Mouse (Mus musculus): ENCODE measurements at regions not wholly inside any gene's neighbourhood (a gene's known extent, or its start where the extent isn't known, plus 50 kb on each side); places are given as distances from the start of the nearest gene placed in this dataset.
A peak's percentile ranks its signal among the peaks of the same experiment; 100 is the strongest.

DNA sequence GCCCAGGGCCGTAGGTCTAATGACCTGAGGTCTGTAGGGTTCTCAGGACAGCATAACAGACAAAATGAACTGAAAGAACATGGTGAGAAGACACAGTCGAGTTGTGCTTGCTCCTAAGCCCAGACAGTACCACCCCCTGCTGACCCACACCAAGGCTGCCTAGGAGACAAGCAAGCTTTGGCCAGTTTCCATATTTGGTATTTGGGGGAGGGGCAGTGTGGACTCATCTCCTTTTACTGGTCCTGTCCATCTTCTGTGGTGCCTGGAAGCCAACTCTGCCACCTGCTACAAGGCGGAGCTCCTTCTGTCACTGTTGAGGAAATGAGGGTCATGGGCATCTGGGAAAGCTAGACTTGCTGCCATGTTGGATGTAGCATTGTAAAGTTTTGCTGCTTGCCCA is 68.9 kb downstream of the Tex29 start:
- no peak for DNase-seq
- intact Hi-C loops (cut with DNase I), result no loop called here

DNA sequence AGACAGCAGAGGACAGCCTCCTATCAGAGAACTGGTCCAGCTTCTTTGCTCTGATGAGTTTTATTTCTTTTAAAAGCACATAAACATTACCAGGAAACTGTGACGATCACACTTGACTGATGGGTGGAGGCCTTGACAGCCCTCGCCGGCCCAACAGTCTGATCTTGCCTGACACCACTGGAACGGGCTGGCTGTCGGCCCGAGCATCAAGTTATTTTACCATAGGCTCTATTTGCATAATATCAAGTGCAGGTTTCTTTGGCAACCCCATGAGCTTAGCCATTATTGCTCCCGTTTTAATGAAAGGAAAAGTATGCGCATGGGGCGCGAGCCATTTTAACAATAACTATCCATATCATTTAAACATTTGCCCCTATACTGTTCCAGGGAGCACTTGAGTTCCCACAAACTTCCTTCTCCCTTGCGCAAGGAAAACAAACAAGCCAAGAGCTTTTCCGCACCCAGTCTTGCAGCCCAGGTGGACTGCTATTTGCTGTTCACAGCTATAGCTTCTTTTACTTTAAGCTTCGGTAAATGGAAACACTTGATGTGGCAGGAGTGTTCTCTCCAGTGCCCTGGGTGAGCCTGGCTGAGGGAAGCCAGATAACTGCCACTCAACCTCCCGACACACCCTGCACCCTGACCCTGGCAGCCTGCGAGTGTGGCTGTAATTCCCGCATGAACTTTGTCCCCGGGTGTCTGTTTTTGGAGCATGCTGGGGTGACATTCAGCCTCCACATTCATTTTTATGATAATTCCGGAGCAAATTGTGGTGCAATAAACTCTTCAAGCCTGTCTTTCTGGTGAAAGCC is 71.6 kb downstream of the Tex29 start:
- no peak for DNase-seq
- intact Hi-C loops (cut with DNase I), result no loop called here

DNA sequence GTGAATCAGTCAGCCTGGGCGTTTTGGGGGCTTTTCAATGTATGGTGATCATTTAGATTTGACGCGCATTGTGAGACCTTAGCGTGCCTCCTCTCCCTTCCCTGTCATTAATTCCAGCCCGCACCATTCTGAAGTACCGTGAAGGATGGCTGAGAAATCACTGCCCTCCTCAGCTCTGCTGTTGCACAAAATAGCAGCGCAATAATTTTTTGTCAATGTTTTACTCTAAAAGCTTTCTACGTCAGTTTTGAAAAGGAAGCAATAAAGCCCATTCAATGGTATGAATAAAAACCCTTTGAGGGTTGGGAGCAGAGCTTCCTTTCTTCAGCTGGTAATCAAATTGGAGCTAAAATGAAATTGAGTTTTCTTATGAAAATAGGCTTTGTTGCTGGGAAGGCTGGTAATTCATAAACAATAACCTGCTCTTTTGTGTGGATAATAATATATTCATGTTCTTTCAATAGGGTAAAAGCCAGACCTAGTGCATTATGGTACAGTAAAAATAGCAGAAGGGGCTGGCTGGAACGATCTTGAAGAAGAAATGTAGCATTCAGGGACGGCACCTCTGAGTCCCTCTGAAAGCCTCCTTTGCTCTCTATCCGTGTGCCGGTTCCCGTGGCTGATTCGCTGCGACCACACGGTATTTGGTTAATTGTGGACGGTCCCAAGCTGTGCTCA is 72.3 kb downstream of the Tex29 start:
- intact Hi-C loops (cut with DNase I), result no loop called here
- no peak for DNase-seq

DNA sequence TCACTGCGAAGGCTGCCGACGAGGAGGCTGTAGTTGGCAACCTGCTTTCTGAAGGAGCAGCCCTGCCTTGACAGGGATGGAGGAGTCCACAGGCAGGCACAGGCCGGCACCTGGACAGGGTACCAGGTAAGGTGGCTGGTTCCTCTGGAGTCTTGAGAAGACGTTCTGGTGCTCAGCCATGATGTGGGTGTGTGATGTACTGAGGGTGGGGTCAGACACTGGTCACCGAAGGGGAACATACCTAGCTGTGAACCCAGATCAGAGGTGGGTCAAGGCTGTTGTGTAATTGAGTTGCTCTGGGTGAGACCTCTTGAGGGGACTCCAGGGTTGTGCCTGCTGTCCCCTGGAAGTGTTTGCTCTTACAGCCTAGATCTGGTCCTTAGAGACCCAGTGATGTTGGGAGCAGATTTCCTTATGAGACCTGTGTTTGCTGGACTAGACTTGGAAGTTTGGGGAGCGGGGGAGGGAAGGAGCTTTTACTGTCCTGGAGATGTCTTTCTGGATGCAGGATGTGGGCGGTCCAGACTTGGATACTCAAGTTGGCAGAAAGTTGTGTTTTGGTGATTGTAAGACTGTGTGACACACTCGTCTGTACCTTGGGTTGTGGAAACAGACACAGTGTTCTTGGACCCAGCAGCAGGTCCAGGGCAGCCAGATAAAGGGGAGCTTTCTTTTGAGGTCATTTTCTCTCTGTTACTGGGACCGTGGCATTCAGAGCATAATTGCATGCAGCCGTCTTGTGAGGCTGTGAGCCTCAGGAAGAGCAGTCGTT is 73.0 kb downstream of the Tex29 start:
- peak in 1 of 2 experiments; percentile 14 for DNase-seq
- intact Hi-C loops (cut with DNase I), result no loop called here

DNA sequence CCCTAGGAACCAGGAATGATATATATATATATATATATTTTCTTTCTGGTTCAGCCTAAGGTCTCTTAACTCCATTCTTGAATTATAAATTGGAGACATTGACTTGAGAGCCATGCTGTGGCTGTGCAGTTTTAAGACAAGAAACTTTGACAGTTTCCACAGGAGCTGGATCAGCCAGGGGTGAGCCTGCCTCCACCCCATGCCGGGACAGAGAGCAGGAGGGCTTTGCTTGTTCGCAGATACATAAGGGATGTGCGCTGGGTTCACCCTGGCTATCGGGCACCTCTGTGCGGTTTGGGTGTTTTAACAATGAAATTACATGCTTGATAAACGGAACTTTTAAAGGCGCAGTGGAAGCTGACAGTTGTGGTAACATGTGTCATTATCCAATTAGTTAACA is 73.9 kb downstream of the Tex29 start:
- no peak for DNase-seq
- intact Hi-C loops (cut with DNase I), result no loop called here

DNA sequence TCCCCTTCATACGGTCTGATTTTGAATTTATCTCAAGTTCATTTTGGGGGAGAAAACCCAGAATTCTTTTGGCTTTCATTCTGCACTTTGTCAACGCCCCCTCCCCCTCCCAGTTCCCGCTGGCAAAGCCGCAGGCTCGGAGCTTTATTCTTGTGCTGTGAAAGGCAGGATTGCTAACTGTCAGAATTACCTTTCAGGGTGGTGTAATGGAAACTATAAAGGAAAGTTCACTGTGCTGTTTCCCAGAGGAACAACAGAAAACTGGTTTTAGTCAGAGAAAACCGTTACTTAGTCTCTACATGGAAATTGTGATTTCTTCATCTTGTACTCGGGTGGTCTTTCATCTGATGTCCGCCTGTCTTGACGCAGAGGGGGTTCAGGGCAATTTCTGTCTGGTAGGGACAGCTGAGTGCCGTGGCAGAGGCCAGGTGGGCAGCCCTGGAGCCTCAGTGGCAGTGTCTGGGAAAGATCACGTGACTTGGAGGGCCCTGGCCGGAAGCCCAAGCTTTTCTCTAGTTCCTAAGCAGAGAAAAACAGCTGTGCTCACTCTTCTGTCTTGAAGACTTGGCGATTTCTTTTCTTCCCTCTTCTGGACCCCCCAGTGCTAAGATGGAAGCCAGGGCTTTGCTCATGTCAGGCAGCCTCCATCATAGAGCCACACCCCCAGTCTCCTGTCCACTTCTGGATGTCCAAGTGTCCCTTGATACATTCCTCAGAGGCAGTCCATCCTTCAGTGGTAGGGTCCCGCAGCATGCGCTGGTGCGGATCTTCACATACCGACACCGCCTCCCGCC is 74.6 kb downstream of the Tex29 start:
- peak in 1 of 2 experiments; percentile 41 for DNase-seq
- intact Hi-C loops (cut with DNase I), result no loop called here

DNA sequence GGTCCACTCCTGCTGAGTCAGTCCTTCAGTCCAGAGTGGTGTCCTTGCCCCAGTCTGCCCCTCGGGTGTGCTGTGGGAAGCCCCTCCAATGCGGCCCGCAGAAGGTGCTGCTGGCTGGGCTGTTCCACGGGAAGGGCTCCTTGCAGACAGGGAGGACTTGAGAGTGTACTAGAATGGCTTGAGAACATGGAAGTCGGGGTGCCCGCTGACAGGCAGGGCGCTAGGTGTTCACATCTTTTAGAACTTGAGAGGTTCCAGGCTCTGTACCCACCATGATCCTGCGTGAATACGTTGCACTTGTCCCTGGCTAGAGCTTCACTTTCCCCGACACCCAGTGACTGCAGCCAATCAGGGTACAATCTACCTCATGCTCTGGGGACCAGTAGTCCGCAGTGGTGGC is 75.4 kb downstream of the Tex29 start:
- no peak for DNase-seq
- intact Hi-C loops (cut with DNase I), result no loop called here

DNA sequence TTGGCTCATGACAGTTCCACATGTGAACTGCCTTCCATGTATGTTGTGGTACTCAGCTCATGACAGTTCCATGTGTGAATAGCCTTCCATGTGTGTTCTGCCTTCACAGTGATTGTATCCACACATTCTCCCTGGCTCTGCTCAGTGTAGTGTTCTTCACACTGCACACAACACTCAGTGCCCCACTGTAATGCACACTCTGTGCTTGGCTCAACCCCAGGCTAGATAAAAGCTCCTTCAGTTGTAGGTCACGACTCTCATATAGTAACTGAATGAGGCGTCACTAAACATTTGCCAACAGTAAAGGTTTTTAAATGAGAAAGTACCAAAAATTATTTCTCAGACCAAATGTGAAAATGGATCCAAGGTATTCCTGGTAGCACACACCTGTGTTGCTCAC is 79.6 kb downstream of the Tex29 start:
- DNase-seq, result no peak
- intact Hi-C loops (cut with DNase I), result loop anchor here (5.0 kb wide), 2 partner anchors 73 to 103 kb away; no protein-coding TSS in a partner anchor

DNA sequence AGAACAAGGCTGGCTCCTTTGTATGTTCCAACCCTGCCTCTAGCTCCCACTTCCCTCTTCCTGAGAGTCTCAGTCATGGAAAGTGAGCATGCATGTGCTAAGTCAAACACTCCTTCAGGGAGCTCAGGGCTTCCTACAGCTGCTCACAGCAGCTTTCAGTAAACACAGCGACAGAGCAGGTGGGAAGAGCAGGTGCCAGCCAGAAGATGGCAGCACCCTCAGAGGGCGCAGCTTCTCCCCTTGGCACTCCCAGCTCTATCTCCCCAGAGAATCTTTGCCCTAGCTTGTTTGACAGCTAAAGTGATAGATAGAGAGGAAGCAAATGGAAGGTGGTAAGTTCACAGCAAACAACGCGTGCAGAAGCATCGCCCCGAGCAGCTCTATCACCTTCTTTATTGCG is 82.8 kb downstream of the Tex29 start:
- DNase-seq, result no peak
- intact Hi-C loops (cut with DNase I), result loop anchor here (5.0 kb wide), 2 partner anchors 76 to 106 kb away; no protein-coding TSS in a partner anchor

DNA sequence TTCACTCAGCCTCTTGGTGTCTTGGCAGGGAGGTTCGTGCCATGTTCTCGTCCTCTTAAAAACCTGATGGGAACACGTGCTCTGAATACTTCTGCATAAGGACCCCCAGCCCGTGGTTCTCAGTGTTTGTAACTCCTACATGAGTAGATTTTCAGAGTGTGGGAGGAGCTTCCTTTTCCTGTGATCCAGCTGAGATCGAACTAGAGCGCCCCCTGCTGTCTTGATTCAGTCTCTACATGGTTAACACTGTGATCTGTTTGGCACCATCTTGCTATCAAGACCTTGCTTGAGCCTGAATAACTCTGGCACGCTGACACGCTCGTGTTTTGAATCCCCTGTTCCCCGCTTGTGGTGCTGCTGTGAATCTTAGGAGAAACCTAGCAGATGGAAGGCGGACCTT is 83.9 kb downstream of the Tex29 start:
- DNase-seq, result peak; percentile 71 to 74
- intact Hi-C loops (cut with DNase I), result loop anchor here (1.0 to 5.0 kb wide), 3 partner anchors 77 to 169 kb away; no protein-coding TSS in a partner anchor

DNA sequence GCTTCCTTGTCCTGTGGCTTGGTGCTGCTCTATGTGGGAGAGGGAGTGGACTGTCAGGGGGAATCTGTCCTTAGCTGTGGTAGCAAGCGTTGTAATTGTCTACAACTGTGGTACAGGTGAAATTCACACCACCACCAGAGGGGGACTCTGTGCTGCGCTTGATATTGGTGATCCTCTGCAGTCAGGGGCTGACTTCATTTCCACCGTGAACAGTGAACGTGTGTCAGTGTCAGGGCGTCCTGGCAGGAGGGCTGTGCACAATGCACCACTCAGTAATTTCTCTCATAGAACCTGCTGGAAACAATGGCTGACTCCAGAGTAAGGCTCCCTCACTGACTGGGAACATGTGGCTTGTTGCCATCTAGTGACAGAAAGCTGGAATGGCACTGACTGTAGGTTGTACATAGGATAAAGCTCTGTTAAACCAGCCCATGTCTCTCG is 102.6 kb downstream of the Tex29 start:
- intact Hi-C loops (cut with DNase I), result loop anchor here (5.0 kb wide), 1 partner anchor 186 kb away; no protein-coding TSS in a partner anchor
- peak; percentile 17 to 21 for DNase-seq

DNA sequence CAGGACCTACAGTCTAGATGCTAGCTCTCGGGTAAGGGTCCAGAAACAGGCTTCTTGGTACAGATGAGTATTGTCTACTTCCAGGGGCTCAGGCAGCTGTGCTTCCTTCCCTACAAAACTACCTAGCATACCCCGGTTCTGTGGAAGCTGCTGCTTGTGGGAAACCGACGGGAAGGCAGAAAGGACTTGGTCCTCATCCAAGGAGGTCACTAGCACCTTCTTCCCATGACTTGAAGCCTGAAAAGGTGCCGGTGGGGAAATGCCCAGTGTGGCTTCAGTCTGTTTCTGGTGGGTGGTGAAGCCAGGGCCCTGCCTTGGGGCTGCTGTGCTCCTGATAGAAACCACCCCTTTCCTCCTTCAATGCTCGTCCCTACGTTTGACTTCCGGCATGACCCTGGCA is 107.5 kb downstream of the Tex29 start:
- no peak for DNase-seq
- intact Hi-C loops (cut with DNase I), result no loop called here

DNA sequence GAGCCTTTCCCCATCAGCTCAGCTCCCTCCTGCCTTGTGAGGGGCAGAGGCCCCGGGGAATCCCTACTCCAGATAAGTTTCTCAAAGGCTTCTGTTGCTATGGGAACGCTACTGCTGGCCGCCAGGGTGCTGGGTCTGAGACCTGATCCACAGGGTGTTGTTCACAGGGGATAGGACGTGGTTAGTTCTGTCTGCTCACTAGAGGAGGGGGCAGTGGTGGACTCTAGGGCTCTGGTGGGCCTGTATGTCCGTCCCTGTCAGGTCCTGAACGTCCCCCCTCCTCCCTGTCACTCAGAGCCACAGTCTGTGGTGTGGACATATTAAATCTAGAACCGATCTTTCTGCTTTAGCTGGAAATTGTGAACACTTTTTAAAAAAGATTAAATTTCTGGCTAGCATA is 116.0 kb downstream of the Tex29 start:
- intact Hi-C loops (cut with DNase I), result loop anchor here (2.0 kb wide), 2 partner anchors 605 to 673 kb away; no protein-coding TSS in a partner anchor
- DNase-seq, result no peak

DNA sequence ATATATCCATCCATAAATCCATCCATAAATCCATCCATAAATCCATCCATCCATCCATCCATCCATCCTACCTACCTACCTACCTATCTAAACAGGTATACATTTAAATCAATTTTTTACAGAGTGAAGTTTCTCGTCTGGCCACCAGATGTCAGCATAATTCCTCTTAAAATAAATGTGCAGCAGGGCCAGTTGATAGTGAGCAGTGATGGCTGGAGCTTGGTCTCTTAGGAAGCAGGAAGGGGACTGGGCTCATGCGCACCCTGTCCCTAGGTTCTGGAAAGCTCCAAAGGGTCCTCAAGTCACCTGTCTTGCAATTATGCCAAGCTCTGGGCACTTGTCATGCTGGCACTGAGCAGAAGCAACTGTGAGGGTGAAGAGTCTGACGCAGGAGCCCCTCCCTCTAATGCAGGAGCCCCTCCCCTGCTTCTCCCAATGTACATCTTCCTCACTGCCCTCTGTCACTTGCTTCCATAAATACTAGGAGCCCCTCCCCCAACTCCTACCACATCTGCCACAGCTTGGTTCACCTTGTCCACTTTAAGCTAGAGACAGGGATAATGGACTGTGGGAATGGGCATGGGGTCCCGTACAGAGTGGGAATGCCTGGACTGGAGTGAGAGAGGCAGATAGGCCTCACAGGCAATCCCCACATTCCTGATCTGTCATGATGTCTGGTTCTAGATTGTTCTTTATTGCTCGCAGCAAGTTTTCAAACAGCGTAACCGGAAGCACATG is 116.9 kb downstream of the Tex29 start:
- peak in 1 of 2 experiments; percentile 15 for DNase-seq
- intact Hi-C loops (cut with DNase I), result loop anchor here (1.0 to 2.0 kb wide), 4 partner anchors 604 to 720 kb away; no protein-coding TSS in a partner anchor

DNA sequence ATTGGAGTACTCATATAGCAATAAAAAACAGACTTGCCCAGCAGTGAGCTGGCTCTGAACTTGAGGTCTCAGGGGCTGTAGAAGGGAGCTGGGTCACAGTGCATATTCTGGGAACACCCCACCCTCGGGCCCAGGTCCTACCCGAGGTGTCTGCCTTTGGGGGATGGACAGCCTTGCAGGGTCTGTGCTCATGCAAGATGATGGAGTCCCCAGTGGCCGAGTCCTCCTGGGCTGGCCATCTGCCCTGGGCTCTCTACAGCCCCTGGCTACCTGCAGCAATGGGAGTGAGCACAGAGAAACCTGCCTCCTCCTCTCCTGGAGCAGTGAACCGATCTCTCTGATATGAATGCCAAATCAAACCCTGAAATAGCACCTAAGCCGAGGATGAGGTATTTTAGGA is 117.9 kb downstream of the Tex29 start:
- intact Hi-C loops (cut with DNase I), result no loop called here
- no peak for DNase-seq

DNA sequence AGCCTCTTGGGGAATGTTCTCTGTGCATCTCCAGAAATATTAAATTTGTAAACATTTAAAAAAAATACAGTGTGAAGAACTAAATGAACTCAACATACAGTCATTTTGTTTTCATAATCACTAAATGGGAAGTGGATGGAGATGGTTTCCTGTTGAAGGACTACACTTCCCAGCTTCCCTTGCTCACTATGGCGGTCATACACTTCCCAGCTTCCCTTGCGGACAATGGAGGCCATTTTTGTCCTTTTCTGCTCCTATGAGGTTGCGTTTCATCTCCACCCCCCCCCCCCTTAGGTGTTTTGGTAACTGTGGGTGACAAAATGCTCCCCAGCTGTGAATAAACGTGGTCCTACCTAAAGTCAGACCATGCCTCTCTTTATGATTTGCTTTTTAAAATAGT is 119.2 kb downstream of the Tex29 start:
- DNase-seq, result no peak
- intact Hi-C loops (cut with DNase I), result no loop called here

DNA sequence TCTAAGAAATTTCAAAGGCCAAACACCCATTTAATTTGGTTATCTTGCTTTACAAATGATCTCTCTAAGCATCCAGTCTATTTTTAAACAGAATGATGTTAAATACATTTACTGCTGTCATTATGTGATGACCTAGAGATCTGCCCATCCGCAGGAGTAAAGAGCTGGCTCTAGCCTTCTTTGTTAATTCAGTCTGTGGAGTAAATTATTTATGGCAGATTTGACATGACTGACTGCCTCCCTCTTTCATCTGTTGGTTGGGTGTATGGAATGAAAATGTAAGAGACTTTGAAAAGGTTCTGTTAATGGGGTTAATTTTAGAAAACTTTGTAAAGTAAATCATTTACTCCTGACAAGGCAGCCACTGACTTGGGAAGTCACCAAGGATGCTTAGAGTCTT is 123.3 kb downstream of the Tex29 start:
- intact Hi-C loops (cut with DNase I), result no loop called here
- no peak for DNase-seq

DNA sequence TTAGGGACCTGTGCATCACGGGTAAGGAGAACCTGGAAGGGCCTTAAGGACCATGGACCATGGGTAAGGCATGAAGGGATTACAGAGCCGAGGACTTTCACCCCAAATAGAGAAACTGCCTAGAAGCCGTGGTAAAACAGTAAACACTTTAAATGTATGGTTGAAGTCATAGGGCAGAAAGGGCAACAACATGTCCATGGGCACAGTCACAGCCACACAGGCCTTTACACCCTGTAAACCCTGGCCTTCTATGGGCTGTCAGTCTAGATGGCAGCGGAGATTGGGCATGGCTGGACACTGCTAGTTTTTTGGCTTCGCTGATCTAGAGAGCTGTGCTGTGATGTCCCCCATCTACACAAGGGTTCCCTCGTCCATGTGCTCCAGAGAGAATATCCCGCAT is 127.4 kb downstream of the Tex29 start:
- no peak for DNase-seq
- intact Hi-C loops (cut with DNase I), result no loop called here

DNA sequence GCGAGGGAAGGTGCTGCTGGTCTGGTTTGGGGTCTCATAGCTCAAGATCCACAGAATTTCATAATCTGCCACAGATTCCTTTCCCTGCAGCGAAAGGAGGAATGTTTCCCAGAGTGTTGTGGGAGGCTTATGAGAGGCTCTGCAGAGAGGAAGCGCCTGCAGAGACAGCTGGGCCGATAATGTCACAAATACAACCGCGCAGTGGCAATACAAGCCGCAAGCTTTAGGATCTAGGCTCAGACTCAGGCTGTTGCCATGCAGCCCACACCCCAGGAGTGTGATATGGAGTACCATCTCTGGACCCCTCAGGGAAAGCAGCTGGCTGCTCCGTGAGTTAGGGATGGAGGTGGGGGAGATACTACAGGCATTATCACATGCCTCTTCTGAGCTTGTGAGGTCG is 130.2 kb downstream of the Tex29 start:
- intact Hi-C loops (cut with DNase I), result no loop called here
- no peak for DNase-seq

DNA sequence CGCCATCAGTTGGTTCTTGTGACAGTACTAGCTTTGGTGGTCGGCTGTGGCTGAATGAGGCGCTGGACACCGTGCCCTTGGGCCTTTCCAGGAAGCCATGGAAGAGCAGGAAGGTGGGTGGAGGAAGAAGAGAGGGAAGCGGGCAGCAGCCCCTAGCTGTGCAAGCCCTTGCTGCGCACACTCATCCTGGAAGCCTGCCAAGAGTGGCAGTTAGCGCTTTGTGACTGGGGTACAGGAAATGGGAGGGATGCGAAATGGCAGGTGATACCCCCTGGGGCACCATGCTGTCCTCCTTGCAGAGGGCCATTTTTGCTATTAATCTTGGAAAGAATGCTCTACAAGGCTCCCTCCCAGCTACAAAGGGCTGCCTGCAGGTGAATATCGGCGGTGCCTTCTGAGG is 133.2 kb downstream of the Tex29 start:
- no peak for DNase-seq
- intact Hi-C loops (cut with DNase I), result no loop called here
